Mouse (Mus musculus) regulatory T cell (primary cell): ENCODE measurements at regions not wholly inside any gene's neighbourhood (a gene's known extent, or its start where the extent isn't known, plus 50 kb on each side); places are given as distances from the start of the nearest gene placed in this dataset.

ENCODE experiments used
- in situ Hi-C: fragments of 300-600 bp; cut with MboI, MseI; formaldehyde crosslinking; loops from one replicate; pipeline ENCODE4 v1.15.1; 2025; ENCODE audit warnings: high pct_unique_total_duplicates

GRCm38 (mm10) chr13:34576392-34576791 is 76.9 kb downstream of the Pxdc1 start:
- in situ Hi-C loops: loop anchor here (25.0 kb wide), 1 partner anchor 961 kb away; no protein-coding TSS in a partner anchor

GRCm38 (mm10) chr13:34575997-34576314 is 77.3 kb downstream of the Pxdc1 start:
- in situ Hi-C loops: loop anchor here (25.0 kb wide), 1 partner anchor 961 kb away; no protein-coding TSS in a partner anchor

GRCm38 (mm10) chr13:34575179-34575996 is 77.9 kb downstream of the Pxdc1 start:
- in situ Hi-C loops: loop anchor here (25.0 kb wide), 1 partner anchor 962 kb away; no protein-coding TSS in a partner anchor

- in situ Hi-C loops: no loop called here
These were observed 84.0 kb downstream of the Pxdc1 start for GRCm38 (mm10) chr13:34569312-34569711.

GRCm38 (mm10) chr13:34566687-34567086 is 86.6 kb downstream of the Pxdc1 start:
- in situ Hi-C loops: no loop called here

- in situ Hi-C loops: no loop called here
These were observed 103.0 kb downstream of the Pxdc1 start for GRCm38 (mm10) chr13:34550130-34550884.

GRCm38 (mm10) chr13:34540646-34541045 is 112.6 kb downstream of the Pxdc1 start:
- in situ Hi-C loops: no loop called here

GRCm38 (mm10) chr13:34533896-34534295 is 119.4 kb downstream of the Pxdc1 start:
- in situ Hi-C loops: loop anchor here (10.0 kb wide), 1 partner anchor 211 kb away; no protein-coding TSS in a partner anchor

- in situ Hi-C loops: no loop called here
These were observed 142.0 kb downstream of the Pxdc1 start for GRCm38 (mm10) chr13:34511332-34511731.

- in situ Hi-C loops: no loop called here
These were observed 146.1 kb downstream of the Pxdc1 start for GRCm38 (mm10) chr13:34507224-34507623.

GRCm38 (mm10) chr13:34505861-34506260 is 147.4 kb downstream of the Pxdc1 start:
- in situ Hi-C loops: no loop called here

GRCm38 (mm10) chr13:34504879-34505278 is 148.4 kb downstream of the Pxdc1 start:
- in situ Hi-C loops: no loop called here

GRCm38 (mm10) chr13:34498910-34499309 is 153.9 kb upstream of the Slc22a23 start:
- in situ Hi-C loops: no loop called here

GRCm38 (mm10) chr13:34497667-34498066 is 152.7 kb upstream of the Slc22a23 start:
- in situ Hi-C loops: no loop called here

GRCm38 (mm10) chr13:34484831-34485230 is 139.8 kb upstream of the Slc22a23 start:
- in situ Hi-C loops: no loop called here

GRCm38 (mm10) chr13:34481461-34481860 is 136.5 kb upstream of the Slc22a23 start:
- in situ Hi-C loops: no loop called here

- in situ Hi-C loops: no loop called here
These were observed 125.4 kb upstream of the Slc22a23 start for GRCm38 (mm10) chr13:34470410-34470809.

GRCm38 (mm10) chr13:34469568-34469967 is 124.6 kb upstream of the Slc22a23 start:
- in situ Hi-C loops: no loop called here

- in situ Hi-C loops: no loop called here
These were observed 123.3 kb upstream of the Slc22a23 start for GRCm38 (mm10) chr13:34468132-34468748.

- in situ Hi-C loops: no loop called here
These were observed 121.0 kb upstream of the Slc22a23 start for GRCm38 (mm10) chr13:34465862-34466430.

- in situ Hi-C loops: no loop called here
These were observed 120.5 kb upstream of the Slc22a23 start for GRCm38 (mm10) chr13:34465456-34465855.

- in situ Hi-C loops: no loop called here
These were observed 119.2 kb upstream of the Slc22a23 start for GRCm38 (mm10) chr13:34464221-34464620.
